Comparison of ENCODE assay signal across 24 mouse cellular contexts in the genomic region with DNA sequence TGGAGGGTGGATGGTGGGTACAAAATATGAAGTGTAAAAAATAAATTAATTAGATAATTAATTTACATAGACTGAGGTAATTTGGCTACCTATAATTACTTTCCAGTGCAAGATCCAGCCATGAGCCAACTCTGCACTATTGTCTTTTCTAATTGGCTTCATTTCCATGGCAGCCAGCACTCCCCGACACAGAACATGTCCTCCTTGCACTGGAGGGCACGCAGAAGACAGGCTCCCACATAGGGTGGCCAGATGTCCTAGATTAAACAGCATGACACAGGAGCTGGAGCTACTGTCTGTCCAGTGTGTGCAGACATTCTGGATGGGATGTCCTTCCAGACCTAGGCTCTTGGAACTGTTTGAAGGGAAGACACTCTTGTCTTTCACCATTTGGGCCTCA.
DNase-seq lines count a peak whose midpoint lies in the region; ATAC-seq and TF ChIP-seq lines count a peak whose summit lies in the region.
"Had no signal": no experiment of that assay in that cellular context is flagged by ENCODE, and none has a peak within 500 bp of the region (broad histone marks: within the 10 kb centered on the region; RNA-seq: fewer than 3 reads in every experiment).

No protein-coding gene starts in this region.

- no peak overlapping the region for H3K4me3 ChIP-seq in forebrain, embryonic 14.5 days (ENCODE audit: low read depth, low read length)
- H3K4me3 ChIP-seq in forebrain, embryonic 10.5 days, result no peak overlapping the region
- H3K4me3 ChIP-seq in midbrain, embryonic 15.5 days, result no peak overlapping the region
- no peak overlapping the region for H3K4me3 ChIP-seq in midbrain, embryonic 13.5 days (replicated peaks)
- no peak overlapping the region for H3K4me3 ChIP-seq in forebrain, embryonic 15.5 days
- H3K4me3 ChIP-seq: embryonic facial prominence, embryonic 12.5 days; embryonic facial prominence, embryonic 15.5 days; heart, adult 2 months; hindbrain, embryonic 12.5 days; hindbrain, embryonic 15.5 days had no signal

- H3K27me3 ChIP-seq in forebrain, embryonic 14.5 days (replicated peaks; ENCODE audit: control insufficient read depth, insufficient read depth, low read length), result no peaks in the 10 kb centered on the region
- no peaks in the 10 kb centered on the region for H3K27me3 ChIP-seq in forebrain, embryonic 10.5 days (ENCODE audit: poor library complexity, severe bottlenecking)
- H3K27me3 ChIP-seq in midbrain, embryonic 15.5 days (replicated peaks), result no peaks in the 10 kb centered on the region
- H3K27me3 ChIP-seq in midbrain, embryonic 13.5 days, result no peaks in the 10 kb centered on the region
- H3K27me3 ChIP-seq in forebrain, embryonic 15.5 days, result no peaks in the 10 kb centered on the region
- H3K27me3 ChIP-seq: embryonic facial prominence, embryonic 12.5 days; embryonic facial prominence, embryonic 15.5 days; hindbrain, embryonic 12.5 days; hindbrain, embryonic 15.5 days had no signal

- no peak overlapping the region for H3K9ac ChIP-seq in forebrain, embryonic 14.5 days (ENCODE audit: low read length)
- H3K9ac ChIP-seq in midbrain, embryonic 15.5 days, result no peak overlapping the region
- H3K9ac ChIP-seq in midbrain, embryonic 13.5 days (replicated peaks), result no peak overlapping the region
- H3K9ac ChIP-seq in forebrain, embryonic 15.5 days (replicated peaks), result no peak overlapping the region
- H3K9ac ChIP-seq: embryonic facial prominence, embryonic 12.5 days; embryonic facial prominence, embryonic 15.5 days; hindbrain, embryonic 12.5 days; hindbrain, embryonic 15.5 days had no signal

- H3K4me1 ChIP-seq in forebrain, embryonic 14.5 days (ENCODE audit: control insufficient read depth, insufficient read depth, low read length), result no peaks in the 10 kb centered on the region
- no peaks in the 10 kb centered on the region for H3K4me1 ChIP-seq in forebrain, embryonic 10.5 days
- no peaks in the 10 kb centered on the region for H3K4me1 ChIP-seq in midbrain, embryonic 15.5 days
- no peaks in the 10 kb centered on the region for H3K4me1 ChIP-seq in midbrain, embryonic 13.5 days (replicated peaks)
- 0 out of 2 replicates have a peak, but pooled peaks cover 7% of the 10 kb centered on the region for H3K4me1 ChIP-seq in forebrain, embryonic 15.5 days
- H3K4me1 ChIP-seq: embryonic facial prominence, embryonic 12.5 days; embryonic facial prominence, embryonic 15.5 days; hindbrain, embryonic 12.5 days; hindbrain, embryonic 15.5 days had no signal

- DNase-seq in forebrain, embryonic 14.5 days (ENCODE audit: low spot score), result no peak
- DNase-seq in forebrain, embryonic 10.5 days (ENCODE audit: extremely low spot score, low spot score), result no peak
- DNase-seq in brain, embryonic 14.5 days (ENCODE audit: low read depth), result peak; percentile 43
- DNase-seq in heart, adult 9 months (ENCODE audit: low spot score in 2 of 2), result no peak
- DNase-seq: adrenal gland, adult 2 months; adrenal gland, postnatal 14 days; cerebellum, adult 18-20 months; cerebellum, adult 9-10 months; cerebellum, postnatal 14 days; gastrocnemius, postnatal 10 days; gastrocnemius, postnatal 36 days; heart, adult 2 months; kidney, adult 18-20 months had no signal

- 40% methylated on average over 2 of the region's 2 CpGs for WGBS in forebrain, embryonic 14.5 days
- WGBS in forebrain, embryonic 10.5 days, result 83% methylated on average over 2 of the region's 2 CpGs
- WGBS in midbrain, embryonic 15.5 days, result 83% methylated on average over 2 of the region's 2 CpGs
- WGBS in midbrain, embryonic 13.5 days, result 86% methylated on average over 2 of the region's 2 CpGs
- 52% methylated on average over 2 of the region's 2 CpGs for WGBS in forebrain, embryonic 15.5 days

- H3K4me2 ChIP-seq in forebrain, embryonic 14.5 days (ENCODE audit: low read length), result no peak overlapping the region
- no peak overlapping the region for H3K4me2 ChIP-seq in midbrain, embryonic 15.5 days
- H3K4me2 ChIP-seq in midbrain, embryonic 13.5 days (replicated peaks), result no peak overlapping the region
- no peak overlapping the region for H3K4me2 ChIP-seq in forebrain, embryonic 15.5 days (replicated peaks)
- H3K4me2 ChIP-seq: embryonic facial prominence, embryonic 12.5 days; embryonic facial prominence, embryonic 15.5 days; heart, embryonic 11.5 days; hindbrain, embryonic 12.5 days; hindbrain, embryonic 15.5 days had no signal

- no peaks in the 10 kb centered on the region for H3K9me3 ChIP-seq in forebrain, embryonic 14.5 days (replicated peaks; ENCODE audit: control insufficient read depth, low read length)
- no peaks in the 10 kb centered on the region for H3K9me3 ChIP-seq in forebrain, embryonic 10.5 days
- no peaks in the 10 kb centered on the region for H3K9me3 ChIP-seq in midbrain, embryonic 15.5 days
- no peaks in the 10 kb centered on the region for H3K9me3 ChIP-seq in midbrain, embryonic 13.5 days
- no peaks in the 10 kb centered on the region for H3K9me3 ChIP-seq in forebrain, embryonic 15.5 days
- H3K9me3 ChIP-seq: embryonic facial prominence, embryonic 12.5 days; embryonic facial prominence, embryonic 15.5 days; hindbrain, embryonic 12.5 days; hindbrain, embryonic 15.5 days had no signal

- H3K27ac ChIP-seq in forebrain, embryonic 14.5 days (ENCODE audit: low read depth, low read length), result no peak overlapping the region
- H3K27ac ChIP-seq in forebrain, embryonic 10.5 days, result no peak overlapping the region
- H3K27ac ChIP-seq in midbrain, embryonic 15.5 days, result no peak overlapping the region
- H3K27ac ChIP-seq in midbrain, embryonic 13.5 days, result no peak overlapping the region
- H3K27ac ChIP-seq in forebrain, embryonic 15.5 days (replicated peaks), result no peak overlapping the region
- H3K27ac ChIP-seq: embryonic facial prominence, embryonic 12.5 days; embryonic facial prominence, embryonic 15.5 days; heart, adult 2 months; hindbrain, embryonic 12.5 days; hindbrain, embryonic 15.5 days had no signal

- peak; percentile 63 for ATAC-seq in forebrain, embryonic 14.5 days
- 0 out of 2 replicates have a peak, but pooled peaks have one; percentile 30 for ATAC-seq in midbrain, embryonic 15.5 days (replicated peaks)
- no peak for ATAC-seq in midbrain, embryonic 13.5 days
- ATAC-seq in forebrain, embryonic 15.5 days (replicated peaks), result peak; percentile 61
- ATAC-seq: CD4-positive, CD25-positive, alpha-beta regulatory T cell, adult 4 months; inflammation-experienced regulatory T-cells, adult 6 months; intestine, embryonic 16.5 days had no signal

- TF ChIP-seq CTCF in brain, embryonic 14.5 days (IDR thresholded peaks at IDR 0.05; ENCODE audit: borderline replicate concordance, extremely low read depth, insufficient read depth, insufficient read length), result no peak

- no peak for TF ChIP-seq POLR2A in brain, embryonic 14.5 days (IDR thresholded peaks at IDR 0.05; ENCODE audit: borderline replicate concordance, extremely low read depth, insufficient read depth, insufficient read length, poor library complexity, severe bottlenecking)

- H3K36me3 ChIP-seq in forebrain, embryonic 14.5 days (ENCODE audit: control insufficient read depth, insufficient read depth, low read length), result no peaks in the 10 kb centered on the region
- H3K36me3 ChIP-seq in forebrain, embryonic 10.5 days (replicated peaks), result no peaks in the 10 kb centered on the region
- H3K36me3 ChIP-seq in midbrain, embryonic 15.5 days (replicated peaks), result no peaks in the 10 kb centered on the region
- no peaks in the 10 kb centered on the region for H3K36me3 ChIP-seq in midbrain, embryonic 13.5 days
- H3K36me3 ChIP-seq in forebrain, embryonic 15.5 days, result no peaks in the 10 kb centered on the region
- H3K36me3 ChIP-seq: embryonic facial prominence, embryonic 12.5 days; embryonic facial prominence, embryonic 15.5 days; hindbrain, embryonic 12.5 days; hindbrain, embryonic 15.5 days had no signal
